Mouse (Mus musculus) cortical plate, adult 2 months (tissue): Measurements from ENCODE around the gene Fbxo11.

Experiments
- CTCF ChIP-seq: fragments of 200-500 bp; IDR thresholded peaks from 2 replicates; pipeline ENCODE4 v1.5.1; 2011; ENCODE audit warnings: mild to moderate bottlenecking, control low read depth, low read length; ENCODE audit not compliant: insufficient read depth; ENCODE audit errors: extremely low read depth
- POLR2A ChIP-seq: fragments of 200-500 bp; IDR thresholded peaks from 2 replicates; pipeline ENCODE4 v1.6.1; 2011; ENCODE audit warnings: mild to moderate bottlenecking, low read length, control low read depth; ENCODE audit not compliant: insufficient read depth; ENCODE audit errors: extremely low read depth

DNA sequence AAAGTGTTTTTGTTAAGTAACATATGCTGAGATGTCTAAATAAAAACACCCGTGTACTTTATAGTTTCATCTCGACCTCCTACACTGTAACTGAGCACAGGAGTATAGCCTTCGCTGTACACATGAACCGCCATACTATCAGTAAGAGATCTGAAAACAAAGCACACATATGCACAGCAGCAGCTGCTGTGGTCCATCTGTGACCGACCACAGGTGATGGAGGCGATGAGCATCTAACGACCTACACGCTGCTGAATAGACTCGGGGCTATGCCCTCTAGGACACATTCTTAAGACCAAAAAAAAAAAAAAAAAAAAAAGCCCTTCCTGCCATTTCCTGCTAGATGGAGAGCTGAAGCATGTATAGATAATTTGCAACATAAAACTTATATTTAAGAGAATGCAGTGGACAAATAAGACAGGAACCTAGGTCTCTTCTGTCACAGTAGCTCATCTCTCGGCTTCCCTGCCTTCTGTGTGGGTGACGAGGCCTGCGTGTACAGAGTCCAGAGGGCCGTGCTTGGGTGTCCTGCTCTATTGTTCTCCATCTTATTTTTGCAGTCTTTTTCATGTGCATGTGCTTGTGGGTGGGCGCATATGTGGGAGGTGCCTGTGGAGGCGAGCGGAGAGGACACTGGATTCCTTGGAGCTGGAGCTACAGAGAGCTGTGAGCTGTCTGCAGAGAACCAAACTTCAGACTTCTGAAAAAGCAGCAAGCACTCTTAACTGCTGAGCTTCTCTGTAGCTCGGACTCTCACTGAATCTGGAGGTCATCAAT lies 35.7 kb downstream of the Fbxo11 start:
- TF ChIP-seq CTCF = no peak
- no peak for TF ChIP-seq POLR2A
